Mouse (Mus musculus): ENCODE data around the gene Xxylt1.

DNA sequence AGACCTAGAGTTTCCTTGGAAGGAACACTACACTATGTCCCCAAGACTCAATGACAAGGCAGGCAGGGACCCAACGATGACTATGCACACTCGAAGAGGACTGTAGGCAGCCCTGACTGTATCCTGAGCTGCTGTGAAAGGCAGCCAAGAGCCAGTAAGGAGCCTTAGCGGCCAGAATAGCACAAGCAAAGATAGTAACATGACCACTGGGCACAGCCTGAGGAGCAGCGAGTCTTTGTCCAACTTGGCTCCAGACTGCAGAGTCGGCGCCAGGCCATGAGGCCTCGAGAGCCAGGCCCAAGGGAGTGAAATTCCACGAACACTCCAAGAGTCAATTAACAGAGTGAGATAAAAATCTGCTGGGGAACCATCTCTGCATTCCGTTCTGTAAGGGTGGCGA lies 99.9 kb downstream of the Xxylt1 start:
- TF ChIP-seq POLR2A (IDR thresholded peaks at IDR 0.05; ENCODE audit: low read depth, low read length) (no peak), CTCF (conservative IDR thresholded peaks at IDR 0.05; ENCODE audit: insufficient read depth, insufficient read length, low read depth, low read length) (no peak)

Measured in kidney, adult 2 months (tissue).